Mouse (Mus musculus): ENCODE measurements around the gene Ror2.

Ror2 gene

DNA sequence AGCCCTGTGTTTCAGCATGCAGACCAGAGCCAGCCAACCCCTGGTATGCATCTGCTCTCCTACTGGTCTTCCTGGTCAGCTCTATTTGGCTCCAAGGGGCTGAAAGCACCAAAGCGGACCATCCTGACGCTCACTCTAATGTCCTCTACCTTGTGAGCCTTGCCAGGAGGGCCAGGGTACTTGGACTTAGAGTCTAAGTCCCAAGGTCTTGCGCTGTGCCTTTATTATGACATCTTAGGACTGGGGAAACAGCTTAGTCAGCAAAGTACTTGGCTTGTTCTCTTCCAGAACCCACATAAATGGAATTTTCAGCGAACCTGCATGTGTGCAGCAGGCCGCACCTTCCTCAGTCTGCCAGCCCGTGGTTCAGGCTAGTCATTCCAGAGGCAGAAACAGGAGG, 93.6 kb downstream of the Ror2 start:
- ChIA-PET POLR2A (interaction anchor here (0.6 to 8.8 kb wide), 20 partner anchors 9 to 202 kb away, joined by 3 to 171 read pairs (median 4); no protein-coding TSS in a partner anchor), CTCF (interaction anchor here in 3 of 4 experiments (0.5 to 1.8 kb wide), 8 partner anchors 14 to 240 kb away, joined by 3 to 10 read pairs (median 4); partner anchors contain the start of gene Ror2 (in 1 of the 3))

DNA sequence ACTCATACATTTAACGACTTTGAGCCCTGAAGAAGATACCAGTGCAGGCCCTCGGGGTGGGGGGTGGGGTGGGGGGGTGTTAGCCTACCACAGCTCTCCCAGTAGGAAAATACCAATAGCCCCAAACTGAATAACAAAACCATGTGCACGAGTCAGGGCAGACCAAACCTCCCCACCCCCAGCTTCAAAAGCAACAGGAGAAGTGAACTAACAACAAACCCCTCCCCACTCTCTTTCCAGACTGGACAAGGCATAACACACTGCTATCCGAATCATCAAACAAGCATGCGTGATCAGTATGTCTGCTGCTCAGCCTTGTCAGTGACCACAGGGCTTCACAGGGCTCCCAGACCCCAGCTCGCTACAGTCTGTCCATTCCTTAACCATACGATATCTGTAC, 94.3 kb downstream of the Ror2 start:
- POLR2A ChIA-PET, result interaction anchor here (0.6 to 8.8 kb wide), 26 partner anchors 8 to 241 kb away, joined by 3 to 171 read pairs (median 4); no protein-coding TSS in a partner anchor
- CTCF ChIA-PET, result interaction anchor here in 3 of 4 experiments (0.5 to 1.6 kb wide), 8 partner anchors 72 to 241 kb away, joined by 3 to 10 read pairs (median 4); partner anchors contain the start of gene Ror2 (in 1 of the 3)

DNA sequence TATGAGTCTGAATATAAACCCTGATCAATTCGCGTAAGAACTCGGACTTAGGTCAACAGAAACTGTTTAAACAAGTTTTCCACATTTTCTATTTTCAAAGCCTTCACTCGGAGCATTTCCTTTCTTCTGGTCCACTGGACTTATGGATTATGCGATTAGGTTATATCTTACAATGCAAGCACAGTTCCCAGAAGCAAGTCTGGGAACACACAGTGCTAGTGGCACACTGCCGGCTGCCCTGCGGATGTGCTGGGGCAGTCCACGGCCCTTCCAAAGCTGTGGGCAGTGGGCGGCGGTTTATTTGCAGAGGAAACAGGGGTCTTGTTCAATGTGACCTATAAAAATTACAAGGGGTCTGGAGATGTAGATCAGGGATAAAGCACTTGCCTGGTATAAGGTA, 97.0 kb downstream of the Ror2 start:
- ChIA-PET CTCF (interaction anchor here in 1 of 4 experiments (0.9 kb wide), 1 partner anchor 33 kb away, joined by 3 read pairs; no protein-coding TSS in a partner anchor), POLR2A (interaction anchor here in 3 of 4 experiments (0.7 to 8.8 kb wide), 7 partner anchors 8 to 94 kb away, joined by 3 to 171 read pairs (median 7); no protein-coding TSS in a partner anchor)

DNA sequence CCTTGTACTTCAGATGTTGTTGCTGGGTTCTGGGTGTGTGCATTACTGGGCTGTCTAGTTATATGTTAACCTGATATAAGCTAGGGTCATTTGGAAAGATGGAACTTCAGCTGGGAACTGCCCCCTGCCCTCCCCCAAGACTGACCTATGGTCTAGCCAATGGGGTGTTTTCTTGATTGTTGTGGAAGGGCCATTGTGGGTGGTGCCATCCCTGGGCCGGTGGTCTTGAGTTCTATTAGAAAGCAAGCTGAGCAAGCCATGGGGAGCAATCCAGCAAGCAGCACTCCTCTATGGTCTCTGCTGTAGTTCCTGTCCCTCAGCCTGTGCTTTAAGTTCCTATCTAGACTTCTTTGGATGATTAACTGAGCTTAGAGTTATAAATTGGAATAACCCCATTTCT, 101.1 kb downstream of the Ror2 start:
- ChIA-PET CTCF (interaction anchor here (0.6 to 2.7 kb wide), 5 partner anchors 55 to 120 kb away, joined by 3 to 6 read pairs (median 4); no protein-coding TSS in a partner anchor), POLR2A (interaction anchor here (0.7 to 13.7 kb wide), 39 partner anchors 9 to 107 kb away, joined by 3 to 171 read pairs (median 4); partner anchors contain the start of gene Ror2 (in 1 of the 4))

DNA sequence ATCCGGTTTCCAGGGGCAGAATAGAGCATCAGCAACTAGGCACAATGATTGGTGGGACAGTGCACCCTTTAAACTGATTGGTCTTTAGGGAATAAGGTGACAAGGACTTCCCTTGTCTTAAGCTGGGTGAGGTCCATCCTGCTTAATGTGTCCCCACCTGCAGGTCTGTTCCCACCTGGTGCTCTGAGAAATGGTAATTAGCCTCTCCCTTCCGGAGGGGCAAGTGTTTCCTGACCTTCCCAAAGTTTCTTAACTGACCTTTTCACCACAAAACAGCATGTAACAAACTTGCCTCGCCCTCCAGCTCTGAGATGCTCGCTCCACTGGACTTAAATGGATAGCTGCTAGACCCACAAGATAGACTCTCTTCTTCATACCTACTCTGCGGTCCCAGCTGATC, 101.8 kb downstream of the Ror2 start:
- CTCF ChIA-PET, result interaction anchor here in 3 of 4 experiments (0.9 to 2.7 kb wide), 4 partner anchors 64 to 121 kb away, joined by 3 to 6 read pairs (median 5); no protein-coding TSS in a partner anchor
- POLR2A ChIA-PET, result interaction anchor here (0.6 to 13.7 kb wide), 52 partner anchors 8 to 193 kb away, joined by 3 to 171 read pairs (median 4); partner anchors contain the start of genes Ror2 (in 1 of the 4) and Sptlc1 (in 1 of the 4)

DNA sequence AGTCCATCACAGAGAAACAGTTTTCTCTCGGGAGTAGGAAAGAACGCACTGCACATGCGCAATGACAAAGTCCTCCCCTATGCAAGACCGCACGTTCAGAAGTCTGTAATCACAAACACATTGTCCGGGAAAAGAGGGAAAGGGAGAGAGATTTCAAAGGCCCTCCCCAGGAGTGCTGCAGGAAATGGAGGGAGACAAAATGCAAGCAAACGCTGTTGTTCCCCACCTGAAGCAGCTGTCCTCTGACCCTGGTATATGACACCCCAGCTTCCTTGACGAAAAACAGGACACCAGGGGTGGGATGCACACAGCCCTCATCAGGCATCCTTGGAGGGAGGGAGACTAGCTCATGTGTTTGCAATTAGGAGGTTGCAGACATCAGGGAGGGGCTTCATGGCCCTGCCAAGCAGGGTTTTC, 102.8 kb downstream of the Ror2 start:
- CTCF ChIA-PET, result interaction anchor here in 2 of 4 experiments (1.1 to 2.7 kb wide), 3 partner anchors 63 to 122 kb away, joined by 4 to 6 read pairs (median 5); no protein-coding TSS in a partner anchor

DNA sequence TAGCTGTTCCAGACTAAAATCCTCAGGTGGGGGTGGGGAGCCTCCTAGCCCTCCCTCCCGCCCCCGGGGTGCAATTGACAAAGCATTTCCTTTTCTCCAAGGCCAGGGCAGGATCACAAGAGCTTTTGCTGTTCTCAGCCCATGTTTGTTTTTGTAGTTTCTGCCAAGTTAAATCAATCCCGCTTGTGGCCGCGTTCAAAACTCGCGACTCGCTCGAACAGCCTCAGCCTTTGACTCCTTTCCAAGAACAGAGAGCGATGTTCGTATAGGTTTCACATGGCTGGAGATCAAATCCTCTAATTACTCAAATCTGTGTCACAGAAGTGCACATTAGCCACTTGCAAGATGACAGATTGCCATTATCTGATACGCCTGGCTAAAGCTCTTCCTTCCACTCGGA, 107.3 kb downstream of the Ror2 start:
- CTCF ChIA-PET, result interaction anchor here in 3 of 4 experiments (0.6 to 1.3 kb wide), 7 partner anchors 14 to 127 kb away, joined by 3 to 17 read pairs (median 4); no protein-coding TSS in a partner anchor

More for the DNA sequence above, 102.8 kb downstream of the Ror2 start:
- POLR2A ChIA-PET, result interaction anchor here in 3 of 4 experiments (0.5 to 13.7 kb wide), 32 partner anchors 9 to 187 kb away, joined by 3 to 171 read pairs (median 5); partner anchors contain the start of gene Ror2 (in 1 of the 3)

DNA sequence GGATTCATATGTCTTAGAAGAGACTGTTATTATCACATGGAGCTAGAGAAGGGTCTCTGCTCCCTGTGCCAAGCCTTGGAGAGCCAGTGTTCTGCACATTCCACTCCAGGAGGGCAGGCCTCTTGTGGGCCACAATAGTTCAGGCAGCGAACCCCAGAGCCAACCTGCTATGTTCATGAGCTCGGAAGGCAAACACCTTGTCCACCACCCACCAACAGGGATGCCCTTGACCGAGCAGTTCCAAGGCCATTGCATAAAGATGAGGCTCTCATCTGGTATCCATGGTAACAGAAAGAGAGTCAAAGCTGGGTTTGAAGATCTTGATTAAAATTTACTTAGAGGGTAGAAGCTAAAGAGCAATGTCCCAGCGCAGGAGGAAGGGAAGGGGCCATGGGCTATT, 107.8 kb downstream of the Ror2 start:
- POLR2A ChIA-PET, result interaction anchor here (0.5 to 13.7 kb wide), 35 partner anchors 9 to 621 kb away, joined by 3 to 171 read pairs (median 4); no protein-coding TSS in a partner anchor
- CTCF ChIA-PET, result interaction anchor here in 3 of 4 experiments (0.7 to 1.3 kb wide), 7 partner anchors 15 to 137 kb away, joined by 3 to 6 read pairs (median 4); no protein-coding TSS in a partner anchor

More for the DNA sequence above, 107.3 kb downstream of the Ror2 start:
- POLR2A ChIA-PET, result interaction anchor here (0.5 to 13.7 kb wide), 36 partner anchors 9 to 620 kb away, joined by 3 to 171 read pairs (median 4); no protein-coding TSS in a partner anchor

DNA sequence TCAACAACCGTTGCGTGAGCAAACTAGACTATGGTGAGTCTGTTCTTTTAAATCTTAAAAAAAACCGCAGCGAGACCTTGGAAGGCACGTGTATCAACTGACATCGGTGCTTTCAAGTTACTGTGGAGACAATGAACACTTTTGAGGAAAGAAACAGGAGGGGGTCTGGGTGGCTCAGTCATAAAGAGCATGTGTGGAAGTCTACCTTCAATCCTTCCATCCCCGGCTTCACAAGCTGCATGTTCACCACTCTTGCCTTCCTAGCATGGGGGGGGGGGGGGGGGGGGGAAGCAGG, 108.6 kb downstream of the Ror2 start:
- ChIA-PET CTCF (interaction anchor here in 3 of 4 experiments (0.5 to 1.3 kb wide), 5 partner anchors 15 to 1029 kb away, joined by 3 to 6 read pairs (median 4); no protein-coding TSS in a partner anchor), POLR2A (interaction anchor here in 3 of 4 experiments (0.5 to 13.7 kb wide), 28 partner anchors 7 to 107 kb away, joined by 3 to 171 read pairs (median 5); no protein-coding TSS in a partner anchor)

DNA sequence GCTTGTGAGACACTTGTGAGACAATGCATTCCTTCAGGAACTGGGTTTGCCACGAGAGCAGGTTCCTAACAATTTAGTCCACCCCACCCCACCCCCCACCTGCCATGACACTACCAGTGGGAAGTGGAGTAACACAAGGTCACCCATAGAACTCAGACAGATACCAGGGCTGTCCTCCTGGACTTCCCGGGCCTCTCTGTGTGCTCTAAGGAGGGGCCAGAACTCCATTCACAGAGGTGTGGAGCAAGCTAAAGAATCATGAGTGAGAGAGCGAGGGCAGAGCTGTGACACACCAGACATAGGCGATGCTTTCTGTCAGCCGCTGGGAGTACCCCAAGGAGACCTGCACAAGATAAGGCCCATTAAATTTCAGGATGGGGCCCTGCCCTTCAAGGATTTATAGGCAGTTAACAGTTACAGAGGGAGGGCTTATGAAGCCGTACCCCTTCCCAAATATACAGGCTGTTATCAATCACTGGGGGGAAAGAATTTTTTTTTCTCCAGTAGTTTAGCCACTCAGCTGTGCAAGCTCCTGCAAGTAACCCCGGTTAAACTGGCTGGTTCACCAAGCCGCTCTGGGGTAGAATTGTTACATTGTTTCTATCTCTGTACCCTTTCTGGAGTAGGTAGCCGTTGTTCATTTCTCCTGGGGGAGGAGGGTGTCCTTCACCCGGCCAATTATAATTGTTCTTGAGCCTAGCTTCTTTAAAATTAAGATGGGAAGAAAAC, 109.1 kb downstream of the Ror2 start:
- POLR2A ChIA-PET, result interaction anchor here in 3 of 4 experiments (0.5 to 13.7 kb wide), 30 partner anchors 8 to 1450 kb away, joined by 3 to 171 read pairs (median 4); no protein-coding TSS in a partner anchor

DNA sequence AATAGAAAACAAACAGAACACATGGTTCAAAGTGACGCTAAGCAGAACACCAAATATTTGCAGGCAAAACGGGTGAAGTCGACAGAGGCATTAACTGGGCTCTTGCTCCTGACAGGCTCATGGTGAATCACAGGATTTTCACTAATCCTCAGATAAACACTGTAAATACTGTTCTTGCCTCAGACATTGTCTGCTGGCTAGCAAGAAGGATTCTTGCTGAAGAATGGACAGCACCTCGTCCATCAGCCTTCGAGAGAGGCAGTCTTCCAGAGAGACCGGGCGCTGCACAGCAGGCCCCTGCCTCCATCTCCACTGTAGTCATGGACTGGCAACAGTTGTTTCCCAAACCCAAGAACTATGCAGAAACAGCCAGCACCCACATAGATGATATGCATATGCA, 110.9 kb downstream of the Ror2 start:
- ChIA-PET CTCF (no interaction called here), POLR2A (interaction anchor here in 3 of 4 experiments (0.9 to 13.7 kb wide), 11 partner anchors 6 to 21 kb away, joined by 3 to 171 read pairs (median 15); no protein-coding TSS in a partner anchor)

More for the DNA sequence above, 109.1 kb downstream of the Ror2 start:
- CTCF ChIA-PET, result interaction anchor here in 2 of 4 experiments (0.5 to 1.3 kb wide), 4 partner anchors 8 to 1029 kb away, joined by 3 to 6 read pairs (median 3); no protein-coding TSS in a partner anchor

DNA sequence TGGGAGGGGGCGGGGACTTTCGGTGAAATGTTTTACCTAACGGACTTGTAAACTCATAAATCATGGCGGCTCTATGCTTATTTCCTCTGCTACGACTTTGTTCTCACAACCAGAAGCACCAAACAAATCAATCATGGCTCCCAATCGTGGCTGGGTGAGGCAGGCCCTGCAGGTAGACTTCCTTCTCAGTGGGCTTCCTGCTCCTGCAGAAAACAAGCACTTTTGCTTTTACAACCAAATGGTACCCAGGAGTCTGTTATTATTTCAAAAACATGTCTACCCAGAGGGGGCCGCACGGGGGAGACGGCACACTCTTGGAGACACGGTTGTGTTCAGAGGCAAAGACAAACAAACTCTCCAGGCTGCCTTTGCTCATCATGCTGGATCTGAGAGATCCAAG, 122.3 kb downstream of the Ror2 start:
- ChIA-PET CTCF (no interaction called here), POLR2A (interaction anchor here in 2 of 4 experiments (0.7 to 2.0 kb wide), 3 partner anchors 20 to 99 kb away, joined by 3 to 10 read pairs (median 4); no protein-coding TSS in a partner anchor)

DNA sequence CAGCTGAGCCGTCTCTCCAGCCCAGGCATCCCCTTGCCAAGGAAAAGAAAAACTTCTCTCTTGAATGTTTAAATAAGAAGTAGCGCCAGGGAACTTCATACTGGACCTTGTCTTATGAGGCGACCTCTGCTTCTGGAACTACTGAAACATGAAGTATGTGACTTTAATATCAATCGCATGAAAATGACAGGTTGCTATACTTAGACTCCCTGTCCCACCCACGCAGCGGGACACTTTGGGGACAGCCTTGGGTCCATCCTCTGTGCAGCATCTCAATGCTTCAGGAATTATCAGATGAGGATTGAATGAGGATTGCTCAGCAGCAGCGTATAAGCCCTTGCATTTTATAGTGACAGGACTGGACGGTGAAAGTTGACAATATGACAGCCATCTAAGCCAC, 122.9 kb downstream of the Ror2 start:
- ChIA-PET POLR2A (interaction anchor here in 2 of 4 experiments (0.7 to 2.0 kb wide), 10 partner anchors 9 to 100 kb away, joined by 3 to 10 read pairs (median 4); no protein-coding TSS in a partner anchor), CTCF (interaction anchor here in 1 of 4 experiments (1.0 kb wide), 1 partner anchor 61 kb away, joined by 3 read pairs; no protein-coding TSS in a partner anchor)

DNA sequence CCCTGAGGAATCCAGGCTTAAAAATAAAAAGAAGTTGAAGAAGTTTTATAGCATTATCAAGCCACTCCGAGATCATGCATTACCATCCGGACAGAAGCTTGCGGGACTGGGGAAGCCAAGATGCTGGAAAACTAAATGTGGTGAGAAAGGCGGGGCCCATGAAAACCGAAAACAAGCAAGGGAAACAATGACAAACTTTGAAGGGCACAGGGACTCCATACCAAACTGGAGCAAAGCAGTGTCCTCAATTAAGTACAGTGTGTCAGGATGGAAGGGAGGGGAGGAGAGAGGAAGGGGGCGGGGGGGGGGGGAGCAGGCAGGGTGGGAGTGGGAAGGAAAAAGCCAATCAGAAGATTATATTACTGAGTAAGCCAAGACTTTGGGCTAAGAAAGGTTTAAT, 126.4 kb downstream of the Ror2 start:
- POLR2A ChIA-PET, result interaction anchor here in 2 of 4 experiments (0.7 to 3.0 kb wide), 18 partner anchors 9 to 85 kb away, joined by 3 to 23 read pairs (median 4); no protein-coding TSS in a partner anchor

DNA sequence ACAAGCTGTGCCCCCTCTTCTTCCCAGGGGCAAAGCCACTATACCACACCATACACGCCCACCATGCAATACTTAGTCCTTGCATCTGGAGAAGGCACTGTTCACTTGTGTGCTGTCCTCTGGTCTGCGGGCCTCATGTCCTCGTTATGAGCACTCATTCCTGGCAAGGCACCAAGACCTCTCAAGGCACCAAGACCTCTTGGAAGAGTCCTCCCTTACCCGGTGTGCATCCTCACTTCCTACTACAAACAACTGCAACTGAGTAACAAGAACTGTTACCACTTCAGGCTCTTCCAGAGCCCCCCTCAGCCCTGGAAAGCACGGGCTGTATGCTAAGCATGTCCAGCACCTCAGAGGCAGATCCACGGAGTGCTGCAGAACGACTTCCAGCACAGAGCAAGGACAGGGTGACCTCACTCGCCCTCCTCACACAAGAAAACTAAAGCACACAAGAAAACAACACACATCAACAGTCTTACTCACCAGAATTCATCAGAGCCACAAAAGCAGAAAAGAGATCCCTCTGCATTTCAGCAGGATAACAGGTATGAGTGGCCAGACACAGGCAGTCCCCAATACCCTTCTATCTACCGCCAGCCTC, 127.4 kb downstream of the Ror2 start:
- ChIA-PET CTCF (interaction anchor here in 2 of 4 experiments (0.5 to 1.4 kb wide), 2 partner anchors 40 to 49 kb away, joined by 3 to 4 read pairs; no protein-coding TSS in a partner anchor), POLR2A (interaction anchor here in 2 of 4 experiments (0.6 to 3.0 kb wide), 9 partner anchors 11 to 33 kb away, joined by 3 to 23 read pairs (median 7); no protein-coding TSS in a partner anchor)

More for the DNA sequence above, 126.4 kb downstream of the Ror2 start:
- CTCF ChIA-PET, result interaction anchor here in 2 of 4 experiments (0.9 to 1.6 kb wide), 4 partner anchors 39 to 146 kb away, joined by 3 to 5 read pairs (median 4); no protein-coding TSS in a partner anchor

DNA sequence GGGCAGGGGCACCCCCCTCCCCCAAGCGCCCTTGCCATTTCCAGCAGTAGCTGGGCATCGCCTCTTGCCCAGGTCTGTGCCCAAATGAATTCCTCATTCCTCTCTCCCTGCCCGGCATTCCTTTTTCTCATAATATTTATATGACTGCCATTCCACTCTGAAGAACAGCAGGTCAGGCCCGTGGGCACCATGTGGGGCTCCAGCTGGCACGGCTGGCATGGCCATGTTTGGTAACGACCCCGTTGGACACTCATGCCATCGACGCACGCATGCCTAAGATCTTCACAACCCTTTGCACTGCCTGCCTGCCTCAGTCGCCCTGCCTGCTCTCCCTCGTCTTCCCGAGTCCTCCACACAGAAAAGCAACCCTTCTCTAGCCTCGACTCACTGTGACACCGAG, 129.0 kb downstream of the Ror2 start:
- ChIA-PET CTCF (interaction anchor here in 2 of 4 experiments (0.6 to 1.5 kb wide), 4 partner anchors 37 to 174 kb away, joined by 3 to 9 read pairs (median 4); no protein-coding TSS in a partner anchor), POLR2A (interaction anchor here in 2 of 4 experiments (0.6 to 2.4 kb wide), 9 partner anchors 9 to 81 kb away, joined by 3 to 12 read pairs (median 4); no protein-coding TSS in a partner anchor)

DNA sequence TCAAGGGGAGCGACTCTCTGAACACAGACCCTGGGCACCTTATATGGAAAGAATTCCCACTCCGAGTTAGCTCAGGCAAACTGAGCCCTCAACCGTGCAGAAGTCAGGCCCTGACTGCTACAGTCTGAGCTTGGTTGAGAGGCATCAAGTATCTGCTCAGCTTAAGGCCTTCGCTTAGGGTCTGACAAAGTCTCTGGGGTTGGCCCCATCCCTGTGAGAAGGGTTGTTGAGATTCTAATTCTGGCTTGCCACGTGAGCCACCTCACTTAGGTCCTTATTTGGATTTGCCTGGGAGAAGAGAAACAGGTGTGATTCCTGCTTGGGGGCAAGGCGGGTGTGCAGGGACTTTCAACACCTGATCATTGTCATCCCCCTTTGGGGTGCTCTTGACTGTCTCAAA, 129.6 kb downstream of the Ror2 start:
- ChIA-PET CTCF (interaction anchor here in 3 of 4 experiments (0.6 to 1.5 kb wide), 5 partner anchors 32 to 175 kb away, joined by 3 to 9 read pairs (median 4); no protein-coding TSS in a partner anchor), POLR2A (interaction anchor here in 2 of 4 experiments (0.6 to 2.4 kb wide), 16 partner anchors 9 to 153 kb away, joined by 3 to 12 read pairs (median 4); no protein-coding TSS in a partner anchor)

All from embryonic stem cell, embryonic (primary cell).